Mouse (Mus musculus) right cerebral cortex, adult 2 months (tissue): ENCODE results near the gene Map2.
A peak's percentile ranks its signal among the peaks of the same experiment; 100 is the strongest.

Source experiments
- DNase-seq, 2 experiments: peaks; one replicate each; pipeline ENCODE4 v3.0.0; 2021 to 2022; ENCODE audit warnings: low spot score in 2 of 2

Map2 gene

DNA sequence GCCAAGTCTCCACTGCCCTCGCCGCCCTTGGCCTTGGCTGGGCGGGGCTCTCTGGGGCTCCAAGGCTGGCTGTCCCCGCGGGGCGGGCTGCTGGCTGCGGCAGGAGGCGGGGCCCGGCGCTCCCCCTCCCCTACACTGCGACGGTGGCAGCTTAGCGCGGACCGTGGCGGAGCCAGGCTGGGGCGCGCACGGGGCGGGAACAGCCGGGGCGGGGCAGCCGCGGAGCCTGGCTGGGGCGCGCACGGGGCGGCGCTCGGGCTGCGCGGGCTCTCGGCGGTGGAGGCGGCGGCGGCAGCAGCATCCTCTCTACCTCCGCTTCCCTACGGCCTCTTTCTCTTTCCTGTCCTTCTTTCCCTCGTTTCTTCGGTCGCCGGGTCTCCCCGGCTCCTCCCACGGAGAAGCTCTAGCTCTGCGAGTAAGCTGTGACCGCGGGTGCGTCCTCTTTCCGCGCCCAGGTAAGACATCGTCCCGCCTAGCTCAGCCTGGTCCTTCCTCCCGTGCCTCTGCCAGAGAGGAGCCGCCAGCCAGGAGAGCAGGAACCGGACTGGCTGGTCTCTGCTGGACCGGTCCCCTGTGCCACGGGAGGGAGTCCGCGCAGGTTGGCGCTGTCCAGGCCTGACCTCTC is at the start of gene Map2:
TSS of gene Map2 (plus strand) at position 233 of the 625 bp plus-strand sequence.
- DNase-seq: peak; percentile 79 to 84

GRCm38 (mm10) chr1:66133014-66133413 is 42.1 kb upstream of the Map2 start:
- no peak for DNase-seq

GRCm38 (mm10) chr1:66135324-66135723 is 39.7 kb upstream of the Map2 start:
- DNase-seq: no peak

- DNase-seq: no peak
These were observed 34.4 kb upstream of the Map2 start for GRCm38 (mm10) chr1:66140686-66141085.

DNA sequence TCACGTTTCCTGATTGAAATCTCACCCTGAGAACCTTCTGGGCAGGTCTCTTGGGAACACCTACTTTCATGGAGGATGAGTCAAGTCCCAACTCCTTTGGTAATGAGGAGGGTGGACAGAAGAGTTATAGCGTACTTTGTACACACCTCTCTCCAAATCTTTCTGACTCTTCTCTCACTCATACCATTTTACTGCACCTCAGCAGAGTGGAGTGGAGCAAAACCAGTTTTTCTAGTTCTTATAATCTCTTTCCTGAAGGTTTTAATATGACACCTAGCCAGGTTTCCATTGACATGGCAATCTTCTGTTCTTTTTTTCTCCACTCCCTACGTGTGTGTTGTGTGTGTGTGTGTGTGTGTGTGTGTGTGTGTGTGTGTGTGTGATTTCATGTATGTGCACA is 29.9 kb upstream of the Map2 start:
- no peak for DNase-seq

DNA sequence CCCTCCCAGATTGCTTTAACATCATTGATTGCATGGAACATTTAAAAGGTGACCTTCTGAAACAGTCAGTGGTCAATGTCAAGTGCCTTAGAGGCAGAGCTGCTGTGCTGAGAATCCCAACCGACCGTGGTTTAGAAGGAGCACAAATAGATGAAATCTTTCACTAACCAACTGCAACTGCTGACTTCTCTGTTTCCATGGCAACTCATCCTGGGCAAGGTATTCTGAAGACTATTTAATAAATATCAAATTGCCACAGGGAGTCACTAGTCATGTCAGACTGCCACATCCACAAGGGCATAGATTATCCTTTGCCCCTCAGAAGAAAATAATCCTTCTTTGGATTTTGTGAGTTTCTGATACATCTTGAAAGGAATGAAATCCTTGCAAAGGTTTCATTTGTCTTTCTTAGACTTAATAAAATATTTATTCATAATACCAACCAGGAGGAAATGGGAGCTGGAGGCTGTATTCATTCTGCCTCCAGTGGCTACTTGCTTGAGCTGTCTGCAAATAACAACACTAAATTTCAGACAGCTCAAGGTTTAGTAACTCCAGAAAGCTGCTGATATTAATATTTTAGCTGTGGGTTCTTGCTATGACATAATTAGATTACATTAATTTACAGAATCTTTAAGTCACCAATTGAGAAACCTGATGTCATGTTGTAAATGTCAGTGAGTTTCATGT is 26.1 kb upstream of the Map2 start:
- DNase-seq: no peak

DNA sequence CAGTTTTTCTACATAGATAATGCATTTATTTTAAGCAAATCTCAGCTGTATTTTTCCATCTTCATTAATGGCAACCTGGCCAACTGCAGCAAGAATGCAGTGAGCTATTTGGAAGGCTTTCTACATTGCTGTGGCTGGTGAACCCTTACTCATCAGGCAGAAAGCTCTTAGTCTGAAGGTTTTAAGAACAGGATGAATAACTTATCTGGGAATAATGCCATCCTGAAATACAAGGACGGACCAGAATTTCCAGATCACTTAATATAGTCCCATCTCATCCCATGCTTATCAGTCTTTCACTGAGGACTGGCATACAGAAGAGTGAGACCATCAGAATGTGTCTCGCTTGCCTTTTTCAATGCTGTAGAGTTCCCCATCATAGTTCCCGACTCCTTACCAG is 24.3 kb upstream of the Map2 start:
- no peak for DNase-seq

DNA sequence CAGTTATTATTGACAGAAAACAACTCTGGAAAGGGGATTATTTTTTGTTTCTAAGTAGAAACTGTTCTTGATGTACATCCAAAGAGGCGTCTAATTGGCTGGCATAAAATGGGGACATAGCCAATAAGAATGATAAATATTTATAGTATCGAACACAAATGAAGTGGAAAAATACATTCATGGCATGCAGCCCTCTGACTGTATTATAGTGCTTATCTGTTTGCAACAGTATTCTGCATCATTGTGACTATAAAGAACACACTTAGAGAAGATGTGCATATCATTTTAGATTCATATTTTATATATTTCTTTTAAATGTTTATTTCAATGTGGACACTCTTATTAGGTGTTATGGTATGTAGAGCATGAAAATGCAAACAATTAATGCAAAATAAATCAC is 17.9 kb upstream of the Map2 start:
- DNase-seq: no peak

- no peak for DNase-seq
These were observed 17.5 kb upstream of the Map2 start for GRCm38 (mm10) chr1:66157589-66157988.

DNA sequence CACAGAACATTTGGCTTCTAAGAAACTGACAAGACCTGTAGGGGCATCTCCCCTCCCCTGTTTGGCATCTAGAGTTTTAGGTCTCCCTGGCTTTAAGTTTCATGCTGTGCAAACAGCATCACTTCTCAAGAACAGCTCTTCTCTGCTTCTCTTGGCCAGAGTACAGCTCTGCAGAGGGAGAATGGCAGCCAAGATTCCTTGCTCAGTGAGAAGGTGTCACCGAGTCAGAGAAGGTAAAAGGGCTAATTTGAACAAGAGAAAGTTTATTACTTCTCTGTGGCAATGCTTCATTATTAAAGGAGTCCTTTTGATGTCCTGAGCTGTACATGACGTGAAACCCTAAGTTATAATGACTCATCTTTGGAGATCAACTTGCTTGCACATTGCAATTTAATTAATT is 10.4 kb upstream of the Map2 start:
- no peak for DNase-seq

DNA sequence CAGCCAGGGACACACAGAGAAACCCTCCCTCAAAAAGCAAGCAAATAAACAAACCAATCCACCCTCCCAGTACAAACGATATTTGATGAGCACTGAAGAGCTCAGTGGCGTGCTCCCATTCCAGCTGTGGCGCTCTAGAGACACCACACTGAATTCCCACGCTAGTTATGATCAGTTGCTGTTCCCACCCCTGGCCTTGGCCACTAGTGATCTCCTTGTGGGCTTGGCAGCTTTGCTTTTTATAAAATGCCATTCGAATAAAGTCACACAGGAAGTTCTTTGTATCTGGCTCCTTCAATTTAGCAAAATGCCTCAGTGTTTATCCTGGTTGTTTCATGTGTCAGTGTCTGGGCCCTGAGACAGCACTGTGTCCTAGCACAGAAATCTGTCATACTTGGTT is 6.4 kb upstream of the Map2 start:
- no peak for DNase-seq

GRCm38 (mm10) chr1:66172127-66172526 is 2.9 kb upstream of the Map2 start:
- DNase-seq: no peak

GRCm38 (mm10) chr1:66173630-66174029 is 1.4 kb upstream of the Map2 start:
- DNase-seq: no peak

DNA sequence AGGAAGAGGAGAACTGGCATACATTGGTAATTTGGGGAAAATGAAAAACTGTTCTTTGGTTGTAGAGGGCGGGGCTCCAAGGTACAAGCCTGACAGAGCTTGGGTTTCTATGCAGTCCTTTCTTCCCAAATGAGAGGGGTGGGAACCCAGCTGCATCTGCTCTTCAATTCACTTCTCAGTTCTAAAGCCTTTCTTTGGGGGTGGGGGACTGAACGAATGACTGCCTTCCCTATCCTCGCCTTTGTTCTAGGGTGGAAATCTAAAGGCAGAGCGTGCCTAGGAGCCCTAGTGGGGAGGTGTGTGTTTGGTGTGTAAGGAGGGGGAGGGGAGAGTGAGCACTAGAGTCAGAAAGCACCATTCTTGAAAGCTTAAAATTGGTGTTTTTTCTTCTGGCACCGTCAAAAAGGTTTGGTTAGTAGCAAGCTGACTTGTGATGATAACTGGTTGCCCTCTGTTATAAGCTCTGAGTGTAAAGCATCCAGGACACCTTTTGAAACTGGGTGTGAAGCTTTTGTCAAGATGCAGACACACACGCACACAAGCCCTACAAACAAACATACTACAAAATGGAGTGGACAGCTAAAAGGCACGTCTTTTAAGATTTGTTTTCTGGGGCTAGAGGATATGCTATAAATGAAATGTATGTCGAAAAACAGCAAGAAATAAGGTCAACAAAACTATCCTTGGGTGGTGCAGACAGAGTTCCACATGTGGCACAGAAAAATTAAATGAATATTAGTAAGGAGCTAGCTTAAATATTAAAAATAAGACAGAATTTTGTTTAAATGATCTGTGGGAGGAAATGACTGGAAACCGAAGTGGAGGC is 1.2 kb downstream of the Map2 start:
- peak in 1 of 2 experiments; percentile 44 for DNase-seq

- peak in 1 of 2 experiments; percentile 27 for DNase-seq
These were observed 1.7 kb downstream of the Map2 start for GRCm38 (mm10) chr1:66176838-66177105.

- DNase-seq: no peak
These were observed 2.6 kb downstream of the Map2 start for GRCm38 (mm10) chr1:66177489-66178170.

DNA sequence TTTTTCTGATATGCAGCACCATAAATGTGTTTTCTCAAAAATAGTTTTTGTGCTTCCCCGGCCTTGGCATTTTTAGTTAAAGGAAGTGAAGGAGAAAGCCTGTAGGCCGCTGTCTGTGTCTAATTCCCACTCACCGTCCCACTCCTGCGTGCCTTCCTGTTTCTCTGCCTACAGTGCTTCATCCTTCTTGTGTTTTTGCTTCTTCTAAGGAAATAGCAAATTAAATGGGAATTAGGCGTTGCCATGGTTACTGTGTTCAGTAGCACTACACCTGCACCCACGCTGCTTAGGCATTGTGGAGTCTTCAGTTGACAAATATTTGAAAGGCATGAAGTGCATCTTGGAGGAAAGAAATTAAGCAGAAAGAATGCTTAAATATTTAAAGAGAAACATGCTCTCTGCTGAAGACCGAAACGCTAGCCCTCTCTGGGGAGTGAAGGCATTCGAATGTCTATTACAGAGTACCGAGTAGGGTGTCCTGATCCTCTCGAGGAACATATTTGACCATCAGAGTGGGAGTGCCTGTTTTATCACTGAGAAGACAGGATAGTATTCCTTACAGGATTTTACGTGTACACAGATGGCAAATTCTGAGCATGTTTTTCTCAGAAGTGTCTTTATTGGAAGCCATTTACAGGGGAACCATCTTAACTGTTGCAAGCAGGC is 12.1 kb downstream of the Map2 start:
- peak; percentile 71 to 76 for DNase-seq

DNA sequence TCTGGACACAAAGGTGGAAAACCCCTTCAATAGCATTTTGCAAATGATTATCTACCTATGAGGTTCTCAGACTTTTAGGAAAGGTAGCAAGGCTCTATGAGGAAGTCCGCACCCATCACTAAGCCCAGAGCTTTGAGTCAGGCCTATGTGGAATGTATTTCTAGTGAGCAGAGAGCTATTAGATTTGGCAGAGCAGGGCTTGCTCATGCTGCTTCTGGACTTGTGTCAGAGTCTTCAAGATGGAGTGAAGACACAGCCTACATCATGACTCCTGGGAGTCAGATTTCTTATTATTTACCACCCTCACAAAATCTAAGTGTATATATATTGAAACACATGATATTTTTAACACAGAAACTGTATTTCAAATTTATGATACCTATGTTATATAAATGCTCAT is 17.3 kb downstream of the Map2 start:
- DNase-seq: no peak

- DNase-seq: no peak
These were observed 17.8 kb downstream of the Map2 start for GRCm38 (mm10) chr1:66192891-66193290.

- DNase-seq: no peak
These were observed 20.1 kb downstream of the Map2 start for GRCm38 (mm10) chr1:66195040-66195726.

DNA sequence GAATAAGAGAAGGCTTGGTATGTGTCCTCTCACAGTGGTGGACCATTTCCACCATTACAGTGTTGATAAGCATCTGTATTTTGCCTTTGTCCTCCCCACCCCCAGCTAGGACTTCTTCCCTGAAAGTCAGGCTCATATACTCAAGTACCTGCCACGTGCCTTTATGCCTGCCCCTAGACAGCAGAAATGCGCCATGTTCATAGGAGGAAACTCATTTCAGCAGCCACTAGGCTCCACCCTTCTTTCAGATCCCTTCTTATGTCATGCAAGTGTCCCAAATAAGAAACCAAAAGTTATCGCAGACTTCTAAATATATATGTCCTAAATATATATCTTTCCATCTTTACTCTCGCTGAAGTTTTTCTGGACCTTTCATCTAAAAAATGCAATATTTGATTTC is 21.2 kb downstream of the Map2 start:
- DNase-seq: no peak
